Mouse (Mus musculus): ENCODE data around the gene Troap. TPM values are rescaled to one million over a fixed set of nuclear protein-coding genes. Genes with fewer than 3 reads are reported as not detected.

Troap gene
- 5.3 and 9.0 TPM in 2 replicates for polyA plus RNA-seq (2012; rRNA removed)

DNA sequence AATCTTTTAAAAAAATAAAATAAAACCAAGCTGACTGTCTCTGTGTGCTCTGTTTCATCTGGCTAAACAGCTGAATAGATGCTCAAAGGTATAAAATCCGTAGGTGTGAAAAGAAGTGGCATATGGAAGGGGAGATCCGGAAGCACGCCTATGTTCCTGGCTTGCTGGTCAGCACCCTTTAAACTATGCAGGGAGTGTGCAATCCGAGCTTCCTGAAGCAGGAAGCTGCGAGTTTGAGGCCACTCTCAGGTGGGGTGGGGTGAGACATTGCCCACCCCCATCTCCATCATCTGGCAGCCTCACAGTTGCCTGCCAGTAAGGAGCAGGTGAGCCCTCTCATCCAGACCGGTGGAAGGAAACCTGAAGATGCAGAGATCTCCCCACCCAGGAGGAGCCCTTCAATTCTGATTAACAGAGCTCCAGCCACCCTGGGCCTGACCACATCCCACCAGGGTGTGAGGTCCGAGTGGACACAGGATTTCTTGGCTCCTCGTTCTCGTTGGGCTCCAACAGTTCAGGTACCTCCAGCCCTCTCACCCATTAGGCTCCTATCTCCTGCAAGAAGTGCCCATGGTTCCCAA is at the start of gene Troap:
Gene Troap, plus strand, starts transcription at position 557 of the 581 bp plus-strand sequence.
- Histone ChIP-seq H3K4me3 (ENCODE audit: low read depth, low read length) (peak within 1 kb of the TSS; percentile 85), H3K27ac (ENCODE audit: insufficient read depth, low read depth, low read length) (peak within 1 kb of the TSS; percentile 80), H3K36me3 (ENCODE audit: control insufficient read depth, insufficient read depth, low read length) (peaks cover 2% of the 10 kb centered on the region; the same call in 1 of the 2 replicates), H3K4me1 (ENCODE audit: control insufficient read depth, insufficient read depth, insufficient read length, low read length) (peaks cover 6% of the 10 kb centered on the region), H3K27me3 (ENCODE audit: control insufficient read depth, insufficient read depth, low read length) (no peaks in the 10 kb centered on the region)
- WGBS = 17% methylated on average over 9 of the region's 9 CpGs
- TF ChIP-seq POLR2A (IDR thresholded peaks at IDR 0.05; ENCODE audit: low read depth, low read length) (no peak), CTCF (IDR thresholded peaks at IDR 0.05; ENCODE audit: extremely low read depth, insufficient read length, insufficient replicate concordance, low read depth, low read length) (no peak)

DNA sequence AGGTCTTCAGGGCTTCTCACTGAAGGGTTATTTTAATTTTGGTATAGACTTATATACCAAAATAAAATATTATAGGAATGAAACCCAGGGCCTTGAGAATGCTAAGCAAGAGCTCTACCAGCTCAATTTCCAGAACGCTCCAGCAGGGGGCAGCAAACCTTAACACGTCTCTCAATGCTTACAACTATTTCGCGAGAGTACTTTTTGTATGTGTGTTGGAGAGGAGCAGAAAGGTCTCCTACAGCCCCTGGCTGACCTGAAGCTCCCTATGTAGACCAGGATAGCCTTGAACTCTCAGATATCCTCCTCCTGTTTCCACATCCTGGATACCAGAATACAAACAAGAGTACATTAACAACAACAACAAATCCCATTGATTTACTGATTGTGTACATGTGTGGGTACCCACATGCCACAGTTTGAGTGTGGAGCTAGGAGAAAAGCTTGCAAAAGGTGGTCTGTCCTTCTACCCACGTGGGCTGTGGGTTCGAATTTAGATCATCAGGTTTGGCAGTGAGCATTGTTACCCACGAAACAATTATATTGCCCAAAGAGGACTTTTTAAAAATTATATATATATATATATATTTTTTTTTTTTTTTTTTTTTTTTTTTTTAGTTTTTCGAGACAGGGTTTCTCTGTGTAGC is 49.6 kb upstream of the Troap start:
- WGBS = 16% methylated on average over 7 of the region's 8 CpGs

DNA sequence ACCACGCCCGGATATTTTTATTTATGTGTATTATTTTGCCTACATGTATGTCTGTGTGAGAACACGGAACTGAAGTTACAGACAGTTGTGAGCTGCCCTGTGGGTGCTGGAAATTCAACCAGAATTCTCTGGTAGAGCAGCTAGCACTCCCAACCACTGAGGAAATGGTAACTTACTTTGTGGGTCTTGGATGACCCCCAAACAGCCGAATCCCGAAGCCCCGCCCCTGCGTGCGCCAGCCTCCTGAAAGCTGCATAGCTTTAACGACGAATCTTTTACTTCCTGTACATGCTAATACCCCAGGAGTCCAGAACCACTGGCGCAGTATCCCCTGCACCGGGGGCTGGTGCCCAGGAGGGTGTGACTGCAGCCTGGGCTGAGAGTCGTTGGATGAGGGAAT is 49.0 kb upstream of the Troap start:
- Histone ChIP-seq H3K36me3 (ENCODE audit: control insufficient read depth, insufficient read depth, low read length) (no peaks in the 10 kb centered on the region), H3K4me3 (ENCODE audit: low read depth, low read length) (no peak overlapping the region), H3K27ac (ENCODE audit: insufficient read depth, low read depth, low read length) (no peak overlapping the region), H3K4me1 (ENCODE audit: control insufficient read depth, insufficient read depth, insufficient read length, low read length) (0 out of 2 replicates have a peak, but pooled peaks cover 2% of the 10 kb centered on the region), H3K27me3 (ENCODE audit: control insufficient read depth, insufficient read depth, low read length) (no peaks in the 10 kb centered on the region)
- TF ChIP-seq POLR2A (IDR thresholded peaks at IDR 0.05; ENCODE audit: low read depth, low read length) (no peak), CTCF (IDR thresholded peaks at IDR 0.05; ENCODE audit: extremely low read depth, insufficient read length, insufficient replicate concordance, low read depth, low read length) (no peak)
- 71% methylated on average over 13 of the region's 13 CpGs for WGBS

More for the DNA sequence above, 49.6 kb upstream of the Troap start:
- TF ChIP-seq CTCF (IDR thresholded peaks at IDR 0.05; ENCODE audit: extremely low read depth, insufficient read length, insufficient replicate concordance, low read depth, low read length) = peak; percentile 41; the same call in 1 of the 2 replicates
- no peak for TF ChIP-seq POLR2A (IDR thresholded peaks at IDR 0.05; ENCODE audit: low read depth, low read length)
- no peak overlapping the region for H3K27ac ChIP-seq (ENCODE audit: insufficient read depth, low read depth, low read length)
- H3K27me3 ChIP-seq (ENCODE audit: control insufficient read depth, insufficient read depth, low read length) = no peaks in the 10 kb centered on the region
- no peaks in the 10 kb centered on the region for H3K36me3 ChIP-seq (ENCODE audit: control insufficient read depth, insufficient read depth, low read length)
- H3K4me1 ChIP-seq (ENCODE audit: control insufficient read depth, insufficient read depth, insufficient read length, low read length) = 0 out of 2 replicates have a peak, but pooled peaks cover 2% of the 10 kb centered on the region
- H3K4me3 ChIP-seq (ENCODE audit: low read depth, low read length) = no peak overlapping the region

DNA sequence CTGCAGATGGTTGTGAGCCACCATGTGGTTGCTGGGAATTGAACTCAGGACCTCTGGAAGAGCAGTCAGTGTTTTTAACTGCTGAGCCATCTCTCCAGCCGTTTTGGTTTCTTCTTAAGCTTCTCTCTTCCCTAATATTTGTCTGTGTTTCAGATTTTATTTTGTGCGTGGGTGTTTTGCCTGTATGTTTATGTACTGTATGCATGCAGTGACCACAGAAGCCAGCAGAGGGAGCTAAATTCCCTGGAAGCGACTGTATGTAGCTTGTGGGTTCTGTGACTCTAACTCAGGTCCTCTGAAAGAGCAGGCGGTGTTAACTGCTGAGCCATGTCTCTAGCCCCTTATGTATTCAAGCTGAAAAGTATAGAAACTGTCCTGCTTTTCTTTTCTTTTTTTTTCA is 48.1 kb upstream of the Troap start:
- Histone ChIP-seq H3K4me1 (ENCODE audit: control insufficient read depth, insufficient read depth, insufficient read length, low read length) (0 out of 2 replicates have a peak, but pooled peaks cover 2% of the 10 kb centered on the region), H3K27me3 (ENCODE audit: control insufficient read depth, insufficient read depth, low read length) (no peaks in the 10 kb centered on the region), H3K36me3 (ENCODE audit: control insufficient read depth, insufficient read depth, low read length) (no peaks in the 10 kb centered on the region), H3K4me3 (ENCODE audit: low read depth, low read length) (no peak overlapping the region), H3K27ac (ENCODE audit: insufficient read depth, low read depth, low read length) (no peak overlapping the region)
- TF ChIP-seq POLR2A (IDR thresholded peaks at IDR 0.05; ENCODE audit: low read depth, low read length) (no peak), CTCF (IDR thresholded peaks at IDR 0.05; ENCODE audit: extremely low read depth, insufficient read length, insufficient replicate concordance, low read depth, low read length) (peak; percentile 49; the same call in 1 of the 2 replicates)
- 57% methylated on average over 4 of the region's 4 CpGs for WGBS

DNA sequence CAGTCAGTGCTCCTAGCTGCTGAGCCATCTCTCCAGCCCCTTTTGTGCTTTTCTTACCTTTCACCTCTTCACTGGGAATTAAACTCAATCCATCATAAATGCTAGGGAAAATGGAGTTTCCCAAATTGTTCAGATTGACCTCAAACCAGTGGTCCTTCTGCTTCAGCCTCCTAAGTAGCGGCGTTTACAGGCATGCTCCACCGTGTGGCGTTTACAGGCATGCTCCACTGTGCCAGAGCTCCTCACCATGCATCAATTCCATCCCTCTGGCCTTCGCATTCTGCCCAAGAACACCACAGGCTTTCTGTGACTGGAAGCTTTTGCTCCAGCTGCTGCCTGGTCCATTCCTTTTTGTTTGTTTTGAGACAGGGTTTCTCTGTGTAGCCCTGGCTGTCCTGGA is 47.3 kb upstream of the Troap start:
- WGBS = 80% methylated on average over 5 of the region's 5 CpGs

DNA sequence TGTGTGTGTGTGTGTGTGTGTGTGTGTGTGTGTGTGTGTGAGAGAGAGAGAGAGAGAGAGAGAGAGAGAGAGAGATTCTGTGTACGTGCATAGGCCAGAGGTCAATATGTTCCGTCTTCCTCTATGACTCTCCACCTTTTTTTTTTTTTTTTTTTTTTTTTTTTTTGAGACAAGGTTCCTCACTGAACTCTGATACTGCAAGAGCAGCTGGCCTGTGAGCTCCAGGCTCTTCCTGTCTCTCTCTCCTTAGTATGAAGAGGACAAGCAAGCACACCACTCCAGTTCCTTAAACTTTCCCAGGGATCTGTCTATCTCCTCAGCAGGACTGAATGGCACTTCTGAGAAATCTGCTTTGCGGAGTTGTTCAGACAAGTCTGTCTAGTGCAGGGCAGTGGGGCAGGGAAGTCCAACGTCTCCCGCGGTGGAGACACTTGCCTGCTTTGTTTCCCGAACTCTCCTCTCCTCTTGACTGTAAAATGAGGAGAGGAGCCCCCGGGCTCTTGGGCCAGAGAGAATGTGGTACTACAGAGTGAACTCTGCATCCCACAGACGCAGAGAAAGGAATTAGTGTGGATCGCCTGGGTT is 45.4 kb upstream of the Troap start:
- H3K4me3 ChIP-seq (ENCODE audit: low read depth, low read length) = peak overlapping the region; percentile 85
- peaks cover 6% of the 10 kb centered on the region for H3K36me3 ChIP-seq (ENCODE audit: control insufficient read depth, insufficient read depth, low read length)
- H3K27ac ChIP-seq (ENCODE audit: insufficient read depth, low read depth, low read length) = peak overlapping the region; percentile 98
- TF ChIP-seq POLR2A (IDR thresholded peaks at IDR 0.05; ENCODE audit: low read depth, low read length) (peak; percentile 27; the same call in 1 of the 2 replicates), CTCF (IDR thresholded peaks at IDR 0.05; ENCODE audit: extremely low read depth, insufficient read length, insufficient replicate concordance, low read depth, low read length) (no peak; the same call in 1 of the 2 replicates)
- under 1% methylated on average over 10 of the region's 10 CpGs for WGBS
- H3K4me1 ChIP-seq (ENCODE audit: control insufficient read depth, insufficient read depth, insufficient read length, low read length) = 0 out of 2 replicates have a peak, but pooled peaks cover 2% of the 10 kb centered on the region
- H3K27me3 ChIP-seq (ENCODE audit: control insufficient read depth, insufficient read depth, low read length) = no peaks in the 10 kb centered on the region

More for the DNA sequence above, 47.3 kb upstream of the Troap start:
- Histone ChIP-seq H3K27me3 (ENCODE audit: control insufficient read depth, insufficient read depth, low read length) (no peaks in the 10 kb centered on the region), H3K36me3 (ENCODE audit: control insufficient read depth, insufficient read depth, low read length) (no peaks in the 10 kb centered on the region), H3K4me3 (ENCODE audit: low read depth, low read length) (no peak overlapping the region), H3K27ac (ENCODE audit: insufficient read depth, low read depth, low read length) (no peak overlapping the region), H3K4me1 (ENCODE audit: control insufficient read depth, insufficient read depth, insufficient read length, low read length) (0 out of 2 replicates have a peak, but pooled peaks cover 2% of the 10 kb centered on the region)
- TF ChIP-seq POLR2A (IDR thresholded peaks at IDR 0.05; ENCODE audit: low read depth, low read length) (no peak), CTCF (IDR thresholded peaks at IDR 0.05; ENCODE audit: extremely low read depth, insufficient read length, insufficient replicate concordance, low read depth, low read length) (no peak)
